Mouse (Mus musculus) kidney, embryonic 14.5 days (tissue): ENCODE data around the gene Ccin. TPM values are rescaled to one million over a fixed set of nuclear protein-coding genes. Genes with fewer than 3 reads are reported as not detected.

ENCODE experiments used
- ATAC-seq: fragments of 200-750 bp; cut with Nextera tagmentation; 2 replicates; pipeline ENCODE4 v1.8.0; 2017; ENCODE audit warnings: moderate number of reproducible peaks, mild to moderate bottlenecking, moderate TSS enrichment, moderate library complexity; ENCODE audit not compliant: low FRiP score, low TSS enrichment
- H3K27ac ChIP-seq: fragments of 300-500 bp; sonication (generic); 2 replicates; pipeline ENCODE4 v1.5.1; 2014; ENCODE audit warnings: low read depth, mild to moderate bottlenecking, low read length, moderate library complexity, mixed read lengths
- H3K27me3 ChIP-seq: fragments of 300-500 bp; sonication (generic); 2 replicates; pipeline ENCODE4 v1.6.1; 2014; ENCODE audit warnings: mild to moderate bottlenecking, low read length; ENCODE audit not compliant: control insufficient read depth, insufficient read depth
- H3K36me3 ChIP-seq: fragments of 300-500 bp; sonication (generic); 2 replicates; pipeline ENCODE4 v1.6.1; 2014; ENCODE audit warnings: low read length, mixed read lengths; ENCODE audit not compliant: control insufficient read depth, insufficient read depth
- H3K4me1 ChIP-seq: fragments of 300-500 bp; sonication (generic); 2 replicates; pipeline ENCODE4 v1.6.1; 2014; ENCODE audit warnings: low read length, mixed read lengths; ENCODE audit not compliant: control insufficient read depth, insufficient read depth
- H3K4me2 ChIP-seq: fragments of 300-500 bp; sonication (generic); replicated peaks from 2 replicates; pipeline ENCODE4 v1.6.1; 2014; ENCODE audit warnings: low read depth, mild to moderate bottlenecking, low read length
- H3K4me3 ChIP-seq: fragments of 300-500 bp; sonication (generic); 2 replicates; pipeline ENCODE4 v1.5.1; 2014; ENCODE audit warnings: mild to moderate bottlenecking, low read length
- H3K9ac ChIP-seq: fragments of 300-500 bp; sonication (generic); 2 replicates; pipeline ENCODE4 v1.6.1; 2014; ENCODE audit warnings: low read depth, mild to moderate bottlenecking, low read length, moderate library complexity
- H3K9me3 ChIP-seq: fragments of 300-500 bp; sonication (generic); 2 replicates; pipeline ENCODE4 v1.6.1; 2016; ENCODE audit warnings: low read length; ENCODE audit not compliant: control insufficient read depth
- WGBS: fragments of 180-500 bp; shearing (Covaris S2); extraction: QIAGEN DNeasy Blood & Tissue Kit; methylation state at CpG from one replicate; pipeline ENCODE4 v1.1.7; 2014; 5-methylcytosine and 5-hydroxymethylcytosine counted together
- polyA plus RNA-seq: library from polyadenylated mRNA; unstranded; fragments of >200 nt; fragmentation: Nextera tagmentation; extraction: Ambion mirVana; gene quantifications from 2 replicates; pipeline ENCODE4 v1.2.1, GENCODE M21; 2014

Ccin gene
- not detected in 2 replicates for polyA plus RNA-seq

DNA sequence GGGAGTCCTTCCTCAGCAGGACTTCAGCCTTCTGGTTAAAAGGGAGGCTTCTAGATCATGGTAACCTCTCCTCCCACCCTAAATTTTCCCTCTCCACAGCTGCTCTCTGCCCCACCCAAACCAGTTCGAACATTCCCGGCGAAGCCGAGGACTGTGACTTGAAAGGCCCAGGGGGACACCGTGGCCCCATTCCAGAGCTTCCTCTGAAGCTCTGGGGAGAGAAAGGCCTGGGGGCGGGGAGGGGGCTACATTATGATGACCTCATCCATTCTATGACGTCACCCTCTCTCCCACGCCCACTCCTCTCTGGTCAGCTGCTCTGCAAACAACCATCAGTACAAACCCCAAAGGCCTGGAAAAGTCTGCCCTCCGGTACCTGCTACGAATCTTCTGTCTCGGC, at the start of gene Ccin:
Gene Ccin, plus strand, starts transcription at position 303 of the 400 bp plus-strand sequence.
- peak within 1 kb of the TSS; percentile 62; the same call in 1 of the 2 replicates for H3K9ac ChIP-seq
- no peak for ATAC-seq
- 77% methylated on average over 11 of the region's 11 CpGs for WGBS

DNA sequence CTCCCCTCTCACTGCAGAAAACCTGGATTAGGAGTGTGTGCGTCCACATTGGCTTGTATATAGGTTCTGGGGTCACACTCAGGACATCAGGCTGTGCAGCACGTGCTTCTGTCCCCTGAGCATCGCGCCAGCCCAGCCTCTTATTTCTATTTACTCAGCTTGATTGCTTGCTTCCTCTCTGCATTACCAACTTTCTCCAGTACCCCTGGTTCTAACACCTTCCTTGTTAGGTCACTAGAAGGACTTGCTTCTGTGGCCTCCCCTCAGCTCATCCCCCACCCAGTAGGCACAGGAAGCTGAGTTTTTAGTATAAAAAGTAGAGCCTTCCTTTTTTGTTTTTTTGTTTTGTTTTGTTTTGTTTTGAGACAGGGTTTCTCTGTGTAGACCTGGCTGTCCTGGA, 47.1 kb upstream of the Ccin start:
- no peaks in the 10 kb centered on the region for H3K27me3 ChIP-seq
- H3K9ac ChIP-seq = no peak overlapping the region
- no peak overlapping the region for H3K27ac ChIP-seq
- H3K4me2 ChIP-seq = no peak overlapping the region
- peaks cover 33% of the 10 kb centered on the region for H3K36me3 ChIP-seq
- 86% methylated on average over 4 of the region's 4 CpGs for WGBS
- no peak overlapping the region for H3K4me3 ChIP-seq
- H3K9me3 ChIP-seq = no peaks in the 10 kb centered on the region
- no peak for ATAC-seq
- no peaks in the 10 kb centered on the region for H3K4me1 ChIP-seq

More for the DNA sequence above, at the start of gene Ccin:
- peaks cover 2% of the 10 kb centered on the region; the same call in 1 of the 2 replicates for H3K4me1 ChIP-seq
- peak within 1 kb of the TSS; percentile 65 for H3K4me2 ChIP-seq
- no peaks in the 10 kb centered on the region for H3K27me3 ChIP-seq
- H3K4me3 ChIP-seq = peak within 1 kb of the TSS; percentile 34
- H3K9me3 ChIP-seq = no peaks in the 10 kb centered on the region
- no peaks in the 10 kb centered on the region for H3K36me3 ChIP-seq
- no peak within 1 kb of the TSS for H3K27ac ChIP-seq

DNA sequence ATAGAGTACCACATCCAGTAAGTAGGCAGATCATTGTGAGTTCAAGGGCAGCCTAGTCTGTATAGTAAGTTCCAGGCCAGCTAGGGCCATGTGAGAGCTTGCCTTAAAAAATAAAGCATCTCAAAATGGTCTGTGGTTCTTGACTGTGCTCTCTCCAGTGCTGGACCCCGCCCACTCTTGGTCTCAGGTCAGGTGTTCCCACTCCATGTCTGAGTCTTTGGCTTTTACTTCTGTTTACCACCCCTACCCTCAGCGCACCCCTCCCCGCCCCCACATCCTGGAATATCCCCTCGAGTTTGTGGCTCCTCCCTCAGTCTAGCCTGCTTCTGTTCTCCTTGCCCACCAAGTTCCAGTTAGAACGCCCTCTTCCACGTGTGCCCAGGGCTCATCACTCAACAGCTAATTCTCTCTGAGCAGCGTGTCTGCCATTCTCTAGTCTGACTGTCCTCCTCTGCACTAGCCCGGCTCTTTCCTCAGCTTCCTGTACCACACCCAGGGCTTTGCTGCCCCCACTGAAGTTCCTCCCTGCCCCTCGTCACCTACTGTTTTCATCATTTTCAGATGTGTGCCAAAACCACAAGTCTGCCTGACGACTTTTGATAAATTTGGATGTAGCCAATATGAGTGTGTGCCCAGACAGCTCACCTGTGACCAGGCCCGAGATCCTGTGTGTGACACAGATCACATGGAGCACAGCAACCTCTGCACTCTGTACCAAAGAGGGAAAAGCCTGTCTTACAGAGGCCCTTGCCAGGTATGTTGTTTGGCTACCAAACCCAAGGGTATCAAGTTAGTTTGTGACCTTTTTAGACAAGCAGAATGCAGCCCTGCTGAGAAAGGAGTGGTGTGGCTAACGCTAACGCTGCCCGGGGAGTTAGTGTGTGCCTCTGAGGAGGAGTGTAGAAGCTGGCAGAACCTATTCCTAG, 46.3 kb upstream of the Ccin start:
- H3K9ac ChIP-seq = no peak overlapping the region
- no peak overlapping the region for H3K4me2 ChIP-seq
- no peak overlapping the region for H3K4me3 ChIP-seq
- no peak overlapping the region for H3K27ac ChIP-seq
- no peaks in the 10 kb centered on the region for H3K4me1 ChIP-seq
- H3K27me3 ChIP-seq = no peaks in the 10 kb centered on the region
- WGBS = 80% methylated on average over 14 of the region's 14 CpGs
- ATAC-seq = no peak
- peaks cover 29% of the 10 kb centered on the region; the same call in 1 of the 2 replicates for H3K36me3 ChIP-seq
- no peaks in the 10 kb centered on the region for H3K9me3 ChIP-seq

DNA sequence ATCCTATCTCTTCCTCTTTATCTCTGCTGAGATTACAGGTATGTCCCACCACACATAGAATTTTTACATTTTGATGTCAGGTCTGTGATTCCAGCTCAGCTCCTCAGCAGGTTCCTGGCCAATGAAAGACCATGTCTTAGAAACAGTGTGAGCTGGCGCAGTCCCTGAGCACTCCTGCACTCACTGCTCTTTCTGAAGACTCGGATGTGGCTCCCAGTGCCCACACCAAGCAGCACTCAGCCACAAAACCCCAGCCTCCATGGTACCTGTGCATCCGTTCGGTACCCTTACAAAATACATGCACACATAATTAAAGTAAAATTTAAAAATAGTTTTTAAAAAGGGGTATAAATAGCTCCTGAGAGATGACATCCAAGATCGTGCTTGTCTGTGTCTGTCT, 42.0 kb upstream of the Ccin start:
- 96% methylated on average over 5 of the region's 5 CpGs for WGBS
- H3K4me3 ChIP-seq = no peak overlapping the region
- H3K27ac ChIP-seq = no peak overlapping the region
- no peak for ATAC-seq
- H3K36me3 ChIP-seq = peaks cover 43% of the 10 kb centered on the region; the same call in 1 of the 2 replicates
- no peak overlapping the region for H3K9ac ChIP-seq
- H3K4me1 ChIP-seq = no peaks in the 10 kb centered on the region
- no peaks in the 10 kb centered on the region for H3K27me3 ChIP-seq
- no peak overlapping the region for H3K4me2 ChIP-seq
- H3K9me3 ChIP-seq = no peaks in the 10 kb centered on the region

DNA sequence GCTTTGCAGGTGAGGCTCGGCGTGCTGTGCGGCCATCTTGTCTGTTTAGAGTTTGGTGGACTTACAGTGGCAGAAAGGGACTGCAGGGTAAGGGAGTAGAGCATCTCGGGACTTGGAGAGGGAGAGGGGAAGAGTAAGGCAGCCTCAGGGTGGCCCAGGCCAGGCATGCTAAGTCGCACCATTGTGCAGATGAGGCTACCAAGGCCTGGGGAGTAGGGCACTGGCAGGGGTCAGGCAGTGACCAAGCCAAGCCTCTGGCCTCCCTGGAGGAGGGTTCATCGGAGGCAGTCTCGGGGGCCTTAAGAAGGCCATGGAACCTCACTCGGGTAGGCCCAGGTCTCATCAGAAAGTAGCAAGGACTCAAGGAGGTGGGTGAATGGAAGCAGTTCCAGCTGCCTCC, 40.9 kb upstream of the Ccin start:
- ATAC-seq = no peak
- no peak overlapping the region for H3K9ac ChIP-seq
- no peaks in the 10 kb centered on the region for H3K4me1 ChIP-seq
- no peak overlapping the region for H3K4me2 ChIP-seq
- no peaks in the 10 kb centered on the region for H3K9me3 ChIP-seq
- H3K27me3 ChIP-seq = no peaks in the 10 kb centered on the region
- H3K27ac ChIP-seq = no peak overlapping the region
- 95% methylated on average over 8 of the region's 8 CpGs for WGBS
- peaks cover 43% of the 10 kb centered on the region; the same call in 1 of the 2 replicates for H3K36me3 ChIP-seq
- H3K4me3 ChIP-seq = no peak overlapping the region

GRCm38 (mm10) chr4:43947571-43947970, 35.7 kb upstream of the Ccin start:
- Histone ChIP-seq H3K4me1 (no peaks in the 10 kb centered on the region), H3K9me3 (no peaks in the 10 kb centered on the region), H3K4me3 (no peak overlapping the region), H3K4me2 (no peak overlapping the region), H3K27me3 (no peaks in the 10 kb centered on the region), H3K9ac (no peak overlapping the region), H3K27ac (no peak overlapping the region), H3K36me3 (peaks cover 11% of the 10 kb centered on the region; the same call in 1 of the 2 replicates)
- WGBS = 96% methylated on average over 2 of the region's 2 CpGs
- ATAC-seq = no peak

DNA sequence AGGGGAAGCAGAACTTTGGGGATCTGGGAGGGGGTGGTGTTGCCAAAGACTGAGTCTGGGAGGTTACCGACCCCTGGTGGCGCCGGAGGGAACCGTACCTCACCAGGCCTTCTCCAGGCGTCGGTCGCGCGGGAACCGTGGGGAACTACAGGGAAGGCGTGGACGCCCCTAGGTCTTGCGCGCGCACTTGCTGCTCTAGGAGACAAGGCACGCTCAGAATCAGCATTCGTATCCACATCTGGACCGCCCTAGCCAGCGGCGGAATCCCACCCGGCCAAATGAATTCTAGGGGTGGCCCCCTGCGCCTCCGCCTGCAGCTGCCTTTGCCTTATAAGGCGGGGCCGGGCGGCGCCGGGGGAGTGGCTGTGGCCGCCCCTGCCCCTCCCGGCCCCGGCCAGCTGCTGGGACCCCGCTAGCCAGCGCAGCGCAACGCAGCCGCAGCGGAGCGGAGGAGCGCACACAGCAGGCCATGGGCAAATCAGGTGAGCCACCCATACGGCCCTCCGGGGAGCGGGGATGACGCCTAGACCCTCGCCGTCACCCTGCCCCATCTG, 25.9 kb upstream of the Ccin start, which contains the start of gene Glipr2:
Gene Glipr2, plus strand, starts transcription at position 110 of the 554 bp plus-strand sequence.
- peak; percentile 91 for ATAC-seq
- under 1% methylated on average over 45 of the region's 45 CpGs for WGBS

DNA sequence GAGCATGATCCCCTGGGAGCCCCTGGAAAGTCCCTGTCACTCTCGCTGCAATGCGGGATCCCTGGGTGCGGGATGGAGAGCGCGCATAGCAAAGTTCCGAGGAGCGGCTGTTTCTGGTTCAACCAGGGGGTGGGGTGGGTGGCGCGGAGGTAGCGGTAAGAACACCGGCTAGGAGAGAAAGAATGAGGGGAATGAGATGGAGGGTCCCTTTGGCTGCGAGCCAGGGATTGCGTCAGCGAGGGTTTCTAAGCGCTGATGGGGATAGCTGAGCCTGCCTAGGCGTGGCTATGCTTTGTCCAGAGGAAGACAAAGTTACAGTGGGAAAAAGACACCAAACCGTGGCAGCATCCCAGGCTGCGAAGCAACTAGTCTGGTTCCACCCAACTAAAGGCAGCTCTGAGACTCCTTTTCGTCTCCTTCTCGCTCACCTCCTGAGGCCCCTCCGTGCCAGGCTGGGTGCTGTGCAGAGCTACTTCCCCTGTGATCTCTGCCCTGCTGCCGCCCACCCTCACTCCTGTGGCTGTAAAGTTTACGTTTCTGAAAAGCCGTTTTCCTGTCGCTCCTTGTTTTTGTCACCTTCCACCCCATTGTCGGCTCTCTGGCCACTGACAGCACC, 25.3 kb upstream of the Ccin start:
- H3K4me3 ChIP-seq = peak overlapping the region; percentile 67
- H3K27ac ChIP-seq = peak overlapping the region; percentile 67; the same call in 1 of the 2 replicates
- H3K4me2 ChIP-seq = peak overlapping the region; percentile 93
- H3K36me3 ChIP-seq = no peaks in the 10 kb centered on the region
- 0 out of 2 replicates have a peak, but pooled peaks cover 18% of the 10 kb centered on the region for H3K4me1 ChIP-seq
- peak; percentile 78 for ATAC-seq
- no peaks in the 10 kb centered on the region for H3K27me3 ChIP-seq
- no peaks in the 10 kb centered on the region for H3K9me3 ChIP-seq
- WGBS = under 1% methylated on average over 26 of the region's 26 CpGs
- H3K9ac ChIP-seq = peak overlapping the region; percentile 63

More for the DNA sequence above, 25.9 kb upstream of the Ccin start, which contains the start of gene Glipr2:
- H3K4me2 ChIP-seq = peak within 1 kb of the TSS; percentile 93
- peak within 1 kb of the TSS; percentile 67 for H3K4me3 ChIP-seq
- H3K9me3 ChIP-seq = no peaks in the 10 kb centered on the region
- peak within 1 kb of the TSS; percentile 67; the same call in 1 of the 2 replicates for H3K27ac ChIP-seq
- H3K4me1 ChIP-seq = 0 out of 2 replicates have a peak, but pooled peaks cover 18% of the 10 kb centered on the region
- peak within 1 kb of the TSS; percentile 63 for H3K9ac ChIP-seq
- no peaks in the 10 kb centered on the region for H3K36me3 ChIP-seq
- H3K27me3 ChIP-seq = no peaks in the 10 kb centered on the region
